8 mouse cellular contexts compared by ENCODE assay signal in genomic region chr11:55077331-55078231, GRCm38 (mm10). TPM values are rescaled to one million over a fixed set of nuclear protein-coding genes. Genes with fewer than 3 reads are reported as not detected.
A peak's percentile ranks its signal among the peaks of the same experiment; 100 is the strongest.
DNase-seq lines count a peak whose midpoint lies in the region; ATAC-seq and TF ChIP-seq lines count a peak whose summit lies in the region.

Gene Ccdc69, minus strand, starts transcription at chr11:55078131.

- H3K27me3 ChIP-seq in embryonic facial prominence, embryonic 11.5 days (ENCODE audit: control insufficient read depth, insufficient read depth, low read length): no peaks in the 10 kb centered on the region
- no peaks in the 10 kb centered on the region for H3K27me3 ChIP-seq in heart, embryonic 10.5 days (ENCODE audit: insufficient read depth, poor library complexity, severe bottlenecking)
- no peaks in the 10 kb centered on the region for H3K27me3 ChIP-seq in lung, postnatal 0 days (replicated peaks; ENCODE audit: insufficient read depth, low read length)

- no peaks in the 10 kb centered on the region for H3K4me1 ChIP-seq in embryonic facial prominence, embryonic 11.5 days (ENCODE audit: control insufficient read depth, insufficient read depth, low read length)
- peaks cover 48% of the 10 kb centered on the region for H3K4me1 ChIP-seq in heart, embryonic 10.5 days
- H3K4me1 ChIP-seq in lung, postnatal 0 days (ENCODE audit: insufficient read depth, low read depth, low read length): 0 out of 2 replicates have a peak, but pooled peaks cover 5% of the 10 kb centered on the region
- peaks cover 9% of the 10 kb centered on the region; the same call in 1 of the 2 replicates for H3K4me1 ChIP-seq in olfactory bulb, adult 2 months (ENCODE audit: control insufficient read depth, insufficient read depth, low read length)

- peak within 1 kb of the TSS; percentile 57 for H3K9ac ChIP-seq in embryonic facial prominence, embryonic 11.5 days (replicated peaks; ENCODE audit: low read length)
- peak within 1 kb of the TSS; percentile 34 for H3K9ac ChIP-seq in lung, postnatal 0 days (replicated peaks; ENCODE audit: low read depth)

- no peak for TF ChIP-seq CTCF in lung, postnatal 0 days (IDR thresholded peaks at IDR 0.05)
- no peak for TF ChIP-seq CTCF in olfactory bulb, adult 2 months (IDR thresholded peaks at IDR 0.05; ENCODE audit: insufficient read depth, low read depth, low read length)

- DNase-seq in 3T3-L1 (ENCODE audit: low read depth, low spot score): peak; percentile 56
- DNase-seq in adrenal gland, adult 18-20 months (ENCODE audit: low spot score in 2 of 2): peak; percentile 57 to 65
- DNase-seq in embryonic facial prominence, embryonic 11.5 days (ENCODE audit: low spot score): peak; percentile 68
- DNase-seq in heart, embryonic 10.5 days (ENCODE audit: low spot score): peak; percentile 82
- DNase-seq in kidney, adult 9 months: peak; percentile 52
- peak; percentile 76 for DNase-seq in lung, postnatal 0 days (ENCODE audit: low spot score)
- peak; percentile 84 for DNase-seq in thymus, postnatal 0 days (ENCODE audit: low spot score)

- ATAC-seq in embryonic facial prominence, embryonic 11.5 days (replicated peaks; ENCODE audit: insufficient number of reproducible peaks, low FRiP score, low TSS enrichment, low read depth): peak; percentile 42
- peak; percentile 84 for ATAC-seq in lung, postnatal 0 days

- no peak for TF ChIP-seq POLR2A in olfactory bulb, adult 2 months (IDR thresholded peaks at IDR 0.05; ENCODE audit: insufficient read depth, low read depth, low read length)

- H3K36me3 ChIP-seq in embryonic facial prominence, embryonic 11.5 days (replicated peaks; ENCODE audit: control insufficient read depth, insufficient read depth, low read depth, low read length): no peaks in the 10 kb centered on the region
- no peaks in the 10 kb centered on the region for H3K36me3 ChIP-seq in heart, embryonic 10.5 days
- no peaks in the 10 kb centered on the region for H3K36me3 ChIP-seq in lung, postnatal 0 days (ENCODE audit: insufficient read depth, low read length)

- no peaks in the 10 kb centered on the region for H3K9me3 ChIP-seq in embryonic facial prominence, embryonic 11.5 days (replicated peaks; ENCODE audit: control insufficient read depth, low read length)
- peaks cover 6% of the 10 kb centered on the region; the same call in 1 of the 2 replicates for H3K9me3 ChIP-seq in heart, embryonic 10.5 days
- no peaks in the 10 kb centered on the region for H3K9me3 ChIP-seq in lung, postnatal 0 days (ENCODE audit: low read length)

- H3K27ac ChIP-seq in embryonic facial prominence, embryonic 11.5 days (replicated peaks; ENCODE audit: low read depth, low read length): no peak within 1 kb of the TSS
- H3K27ac ChIP-seq in heart, embryonic 10.5 days: peak within 1 kb of the TSS; percentile 93
- H3K27ac ChIP-seq in lung, postnatal 0 days (ENCODE audit: low read length): no peak within 1 kb of the TSS
- H3K27ac ChIP-seq in olfactory bulb, adult 2 months (ENCODE audit: insufficient read depth, low read depth, low read length): no peak within 1 kb of the TSS

- no peak for TF ChIP-seq EP300 in lung, postnatal 0 days (IDR thresholded peaks at IDR 0.05)

- peak within 1 kb of the TSS; percentile 88 for H3K4me2 ChIP-seq in embryonic facial prominence, embryonic 11.5 days (ENCODE audit: low read depth, low read length)
- peak within 1 kb of the TSS; percentile 94 for H3K4me2 ChIP-seq in lung, postnatal 0 days (replicated peaks; ENCODE audit: low read depth, low read length)

- WGBS in embryonic facial prominence, embryonic 11.5 days: under 1% methylated on average over 50 of the region's 50 CpGs
- under 1% methylated on average over 50 of the region's 50 CpGs for WGBS in heart, embryonic 10.5 days
- under 1% methylated on average over 39 of the region's 50 CpGs for WGBS in lung, postnatal 0 days
- WGBS in olfactory bulb, adult 2 months: 3% methylated on average over 50 of the region's 50 CpGs

- H3K4me3 ChIP-seq in embryonic facial prominence, embryonic 11.5 days (ENCODE audit: low read depth, low read length): peak within 1 kb of the TSS; percentile 40
- H3K4me3 ChIP-seq in heart, embryonic 10.5 days: peak within 1 kb of the TSS; percentile 62
- peak within 1 kb of the TSS; percentile 46 for H3K4me3 ChIP-seq in lung, postnatal 0 days (ENCODE audit: low read depth, low read length)
- H3K4me3 ChIP-seq in olfactory bulb, adult 2 months (ENCODE audit: insufficient read depth, low read depth, low read length): peak within 1 kb of the TSS; percentile 44

RNA-seq across cellular contexts. Expression of gene Ccdc69, which starts in this region (rescaled TPM):
- 1 to 10 TPM; 7.4 to 9.8 TPM for total RNA-seq in adrenal gland, adult 18-20 months (2021)
- polyA plus RNA-seq in embryonic facial prominence, embryonic 11.5 days (2014; fragmentation: Nextera tagmentation; extraction: Ambion mirVana): 0.49 and 0.50 TPM in 2 replicates
- polyA plus RNA-seq in heart, embryonic 10.5 days (2016; fragmentation: Nextera tagmentation; extraction: Ambion mirVana): 10.4 and 17.5 TPM in 2 replicates
- polyA plus RNA-seq in lung, postnatal 0 days (2015; fragmentation: Nextera tagmentation; extraction: Ambion mirVana): 1.4 and 1.8 TPM in 2 replicates
- not detected in 2 replicates for polyA plus RNA-seq in olfactory bulb, adult 2 months (2012; ENCODE audit: insufficient read depth, insufficient read length, low replicate concordance, missing spikeins)
- 25.4 and 26.8 TPM in 2 replicates for polyA plus RNA-seq in thymus, postnatal 0 days (2015; fragmentation: Nextera tagmentation; extraction: Ambion mirVana)

Comparison
In these comparisons a context has a peak if more than half of its experiments do, and no peak if none do; other contexts are left out.
1. Peak in DNase-seq, ATAC-seq, H3K4me3 ChIP-seq, H3K9ac ChIP-seq and H3K4me2 ChIP-seq in embryonic facial prominence, embryonic 11.5 days; RNA of the gene not detected or under 1 TPM.